Mouse (Mus musculus): ENCODE results near the gene Smg6. TPM values are rescaled to one million over a fixed set of nuclear protein-coding genes. Genes with fewer than 3 reads are reported as not detected.

Gene Smg6
- polyA plus RNA-seq, 1 experiment, result 18.7 TPM

- Histone ChIP-seq H3K27ac (ENCODE audit: insufficient read depth, low read depth, low read length) (peak overlapping the region; percentile 39), H3K36me3 (ENCODE audit: control insufficient read depth, insufficient read depth, low read length) (peaks cover 44% of the 10 kb centered on the region), H3K4me3 (ENCODE audit: low read depth, low read length) (no peak overlapping the region), H3K4me1 (ENCODE audit: control insufficient read depth, insufficient read depth, insufficient read length, low read length) (peaks cover 27% of the 10 kb centered on the region), H3K27me3 (ENCODE audit: control insufficient read depth, insufficient read depth, low read length) (peaks cover 25% of the 10 kb centered on the region)
- no peak for TF ChIP-seq CTCF (IDR thresholded peaks at IDR 0.05; ENCODE audit: extremely low read depth, insufficient read length, insufficient replicate concordance, low read depth, low read length)
- TF ChIP-seq POLR2A (IDR thresholded peaks at IDR 0.05; ENCODE audit: low read depth, low read length), result no peak
- 64% methylated on average over 6 of the region's 6 CpGs for WGBS
Observed at GRCm38 (mm10) chr11:75163379-75163778, 237.8 kb downstream of the Smg6 start.

DNA sequence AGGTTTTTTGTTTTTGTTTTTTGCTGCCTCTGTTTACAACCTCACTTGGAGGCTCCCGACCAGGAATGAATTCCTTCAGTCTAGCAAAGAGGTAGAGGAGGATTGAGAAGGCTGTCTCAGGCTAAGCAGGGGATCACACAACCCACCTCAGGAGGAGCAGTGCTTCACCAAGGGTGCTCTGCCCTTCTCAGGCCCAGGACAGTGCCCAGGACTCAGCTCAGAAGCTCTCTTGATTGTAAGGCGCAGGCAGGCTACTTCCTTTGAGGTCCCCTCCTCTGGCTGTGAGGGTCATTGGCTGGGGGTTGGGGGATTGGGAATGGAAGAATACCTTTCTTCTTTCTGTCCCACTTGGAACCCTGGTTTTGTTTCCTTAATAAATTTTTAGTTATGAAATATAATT is 238.4 kb downstream of the Smg6 start:
- Histone ChIP-seq H3K27ac (ENCODE audit: insufficient read depth, low read depth, low read length) (peak overlapping the region; percentile 39), H3K4me3 (ENCODE audit: low read depth, low read length) (0 out of 2 replicates have a peak overlapping the region, but pooled peaks have one; percentile 2), H3K27me3 (ENCODE audit: control insufficient read depth, insufficient read depth, low read length) (peaks cover 31% of the 10 kb centered on the region), H3K36me3 (ENCODE audit: control insufficient read depth, insufficient read depth, low read length) (peaks cover 43% of the 10 kb centered on the region), H3K4me1 (ENCODE audit: control insufficient read depth, insufficient read depth, insufficient read length, low read length) (peaks cover 27% of the 10 kb centered on the region)
- WGBS, result 62% methylated on average over 2 of the region's 2 CpGs
- TF ChIP-seq POLR2A (IDR thresholded peaks at IDR 0.05; ENCODE audit: low read depth, low read length), result no peak
- TF ChIP-seq CTCF (IDR thresholded peaks at IDR 0.05; ENCODE audit: extremely low read depth, insufficient read length, insufficient replicate concordance, low read depth, low read length), result no peak

DNA sequence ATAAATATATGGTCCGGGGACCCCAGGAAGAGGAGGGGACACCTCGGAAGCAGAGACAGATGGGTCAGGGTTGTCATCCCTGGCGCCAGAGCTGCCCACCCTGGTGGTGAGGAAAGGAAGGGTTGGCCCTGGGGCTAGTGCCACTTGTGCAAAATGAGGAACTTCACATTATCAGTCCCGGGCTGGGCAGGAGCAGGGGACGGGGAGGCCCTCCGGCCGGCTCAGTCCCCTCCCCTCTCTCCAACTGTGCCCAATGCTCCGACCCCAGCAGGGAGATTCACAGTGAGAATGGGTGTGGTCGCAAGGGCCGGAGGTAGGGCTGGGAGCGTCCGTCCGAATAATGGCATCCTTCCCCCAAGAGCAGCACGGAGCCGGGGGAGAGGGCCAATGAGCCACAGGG is 239.1 kb downstream of the Smg6 start:
- Histone ChIP-seq H3K27me3 (ENCODE audit: control insufficient read depth, insufficient read depth, low read length) (peaks cover 33% of the 10 kb centered on the region), H3K36me3 (ENCODE audit: control insufficient read depth, insufficient read depth, low read length) (peaks cover 42% of the 10 kb centered on the region), H3K4me3 (ENCODE audit: low read depth, low read length) (peak overlapping the region; percentile 77), H3K27ac (ENCODE audit: insufficient read depth, low read depth, low read length) (0 out of 2 replicates have a peak overlapping the region, but pooled peaks have one; percentile 24), H3K4me1 (ENCODE audit: control insufficient read depth, insufficient read depth, insufficient read length, low read length) (peaks cover 27% of the 10 kb centered on the region)
- 41% methylated on average over 15 of the region's 15 CpGs for WGBS
- no peak for TF ChIP-seq CTCF (IDR thresholded peaks at IDR 0.05; ENCODE audit: extremely low read depth, insufficient read length, insufficient replicate concordance, low read depth, low read length)
- TF ChIP-seq POLR2A (IDR thresholded peaks at IDR 0.05; ENCODE audit: low read depth, low read length), result no peak

DNA sequence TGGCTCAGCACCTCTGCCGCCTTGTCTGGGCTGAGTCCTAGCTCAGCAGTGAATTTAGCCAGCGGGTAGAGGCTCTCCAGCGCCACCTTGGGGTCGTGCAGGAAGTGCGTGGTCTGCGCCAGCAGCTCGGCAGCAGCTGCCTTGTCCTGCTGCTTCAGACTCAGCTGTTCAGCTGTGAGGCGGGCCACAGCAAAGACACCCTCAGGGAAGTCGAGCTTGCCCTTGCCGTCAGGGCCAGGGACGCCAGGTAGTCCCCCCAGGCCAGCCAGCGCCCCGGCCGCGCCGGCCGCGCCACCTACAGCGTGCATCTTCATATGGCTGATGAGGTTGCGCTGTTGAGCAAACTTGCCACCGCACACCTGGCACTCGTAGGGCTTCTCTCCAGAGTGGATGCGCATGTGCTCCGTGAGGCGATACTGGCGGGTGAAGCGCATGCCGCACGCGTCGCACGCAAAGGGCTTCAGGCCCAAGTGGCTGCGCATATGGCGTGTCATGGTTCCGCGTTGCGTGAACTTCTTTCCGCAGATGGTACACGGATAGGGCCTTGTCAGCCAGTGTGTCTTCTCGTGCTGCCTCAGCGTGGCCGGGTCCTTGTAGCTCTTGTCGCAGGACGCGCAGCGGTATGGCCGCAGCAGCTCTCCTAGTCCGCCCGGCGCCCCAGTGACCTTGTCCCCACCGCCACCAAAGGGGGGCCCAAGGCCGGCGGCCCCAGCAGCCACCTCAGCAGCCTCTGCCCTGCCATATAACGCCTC is 240.0 kb downstream of the Smg6 start:
- TF ChIP-seq CTCF (IDR thresholded peaks at IDR 0.05; ENCODE audit: extremely low read depth, insufficient read length, insufficient replicate concordance, low read depth, low read length) (peak; percentile 85), POLR2A (IDR thresholded peaks at IDR 0.05; ENCODE audit: low read depth, low read length) (no peak)
- H3K4me1 ChIP-seq (ENCODE audit: control insufficient read depth, insufficient read depth, insufficient read length, low read length), result peaks cover 30% of the 10 kb centered on the region
- peaks cover 38% of the 10 kb centered on the region for H3K27me3 ChIP-seq (ENCODE audit: control insufficient read depth, insufficient read depth, low read length)
- WGBS, result 8% methylated on average over 54 of the region's 54 CpGs
- peak overlapping the region; percentile 76 for H3K27ac ChIP-seq (ENCODE audit: insufficient read depth, low read depth, low read length)
- H3K36me3 ChIP-seq (ENCODE audit: control insufficient read depth, insufficient read depth, low read length), result peaks cover 35% of the 10 kb centered on the region
- peak overlapping the region; percentile 77 for H3K4me3 ChIP-seq (ENCODE audit: low read depth, low read length)

GRCm38 (mm10) chr11:75166193-75166842 is 240.7 kb downstream of the Smg6 start:
- Histone ChIP-seq H3K27me3 (ENCODE audit: control insufficient read depth, insufficient read depth, low read length) (peaks cover 42% of the 10 kb centered on the region), H3K36me3 (ENCODE audit: control insufficient read depth, insufficient read depth, low read length) (peaks cover 34% of the 10 kb centered on the region), H3K4me3 (ENCODE audit: low read depth, low read length) (peak overlapping the region; percentile 77), H3K4me1 (ENCODE audit: control insufficient read depth, insufficient read depth, insufficient read length, low read length) (peaks cover 30% of the 10 kb centered on the region), H3K27ac (ENCODE audit: insufficient read depth, low read depth, low read length) (peak overlapping the region; percentile 76)
- WGBS, result 10% methylated on average over 55 of the region's 55 CpGs
- TF ChIP-seq POLR2A (IDR thresholded peaks at IDR 0.05; ENCODE audit: low read depth, low read length) (no peak), CTCF (IDR thresholded peaks at IDR 0.05; ENCODE audit: extremely low read depth, insufficient read length, insufficient replicate concordance, low read depth, low read length) (no peak)

- peak overlapping the region; percentile 77 for H3K4me3 ChIP-seq (ENCODE audit: low read depth, low read length)
- peak overlapping the region; percentile 76 for H3K27ac ChIP-seq (ENCODE audit: insufficient read depth, low read depth, low read length)
- 5% methylated on average over 68 of the region's 68 CpGs for WGBS
- peaks cover 49% of the 10 kb centered on the region for H3K27me3 ChIP-seq (ENCODE audit: control insufficient read depth, insufficient read depth, low read length)
- TF ChIP-seq CTCF (IDR thresholded peaks at IDR 0.05; ENCODE audit: extremely low read depth, insufficient read length, insufficient replicate concordance, low read depth, low read length), result no peak
- TF ChIP-seq POLR2A (IDR thresholded peaks at IDR 0.05; ENCODE audit: low read depth, low read length), result no peak
- peaks cover 32% of the 10 kb centered on the region for H3K4me1 ChIP-seq (ENCODE audit: control insufficient read depth, insufficient read depth, insufficient read length, low read length)
- H3K36me3 ChIP-seq (ENCODE audit: control insufficient read depth, insufficient read depth, low read length), result peaks cover 32% of the 10 kb centered on the region
Observed at GRCm38 (mm10) chr11:75166861-75167642, 241.4 kb downstream of the Smg6 start.
